Mouse (Mus musculus) frontal cortex, adult 2 months (tissue): ENCODE measurements around the gene Kcnk16. TPM values are rescaled to one million over a fixed set of nuclear protein-coding genes. Genes with fewer than 3 reads are reported as not detected.

Experiments
- DNase-seq, 2 experiments: peaks; one replicate each; pipeline ENCODE4 v3.0.0; 2022; ENCODE audit warnings: low spot score in 1 of 2; ENCODE audit errors: extremely low spot score in 1 of 2
- polyA plus RNA-seq: library from polyadenylated mRNA; depleted of rRNA; stranded (reverse); fragments of >200 nt; gene quantifications from 2 replicates; pipeline ENCODE4 v1.2.3, GENCODE M21; 2012; rRNA removed

Gene Kcnk16
- not detected in 2 replicates for polyA plus RNA-seq

DNA sequence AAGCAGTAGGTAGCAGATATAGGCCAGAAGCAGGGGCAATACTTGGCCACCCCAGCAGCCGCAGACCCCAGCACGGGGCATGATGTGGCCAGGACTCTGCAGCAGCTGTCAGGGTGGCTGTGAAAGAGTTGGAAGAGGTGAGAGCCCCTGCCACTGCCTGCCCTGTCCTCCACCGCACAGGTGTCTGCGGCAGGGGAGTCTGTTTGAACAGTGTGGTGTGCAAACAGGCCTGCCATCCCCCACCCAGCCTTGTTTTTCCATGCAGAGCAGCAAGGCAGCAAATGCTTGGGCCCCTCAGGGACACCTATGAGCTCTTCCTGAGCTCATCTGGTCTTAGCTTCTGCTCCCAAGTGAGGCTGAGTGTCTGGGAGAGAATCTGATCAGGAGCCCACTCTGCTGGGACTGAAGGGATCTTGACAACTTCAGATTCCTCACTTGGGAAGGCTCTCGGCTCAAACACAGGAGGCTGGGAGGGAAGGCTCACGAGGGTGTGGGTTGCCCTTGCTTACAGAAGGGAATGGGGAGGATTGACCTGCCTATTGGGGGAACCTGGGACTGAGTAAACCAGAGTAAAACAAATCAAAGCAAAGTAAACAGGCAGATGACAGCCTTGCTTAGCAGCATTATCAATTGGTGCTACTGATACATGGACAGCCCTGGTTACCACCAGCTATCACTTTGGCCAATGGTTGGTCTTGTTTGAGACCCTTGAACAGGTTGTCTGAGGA is at the start of gene Kcnk16:
Kcnk16 (minus strand) TSS at position 118 of the 728 bp plus-strand sequence.
- DNase-seq, result no peak

- no peak for DNase-seq
These were observed 46.1 kb upstream of the Kcnk16 start for GRCm38 (mm10) chr14:20315137-20315536.

- DNase-seq, result peak in 1 of 2 experiments; percentile 25
These were observed 36.1 kb upstream of the Kcnk16 start for GRCm38 (mm10) chr14:20305085-20305484.

DNA sequence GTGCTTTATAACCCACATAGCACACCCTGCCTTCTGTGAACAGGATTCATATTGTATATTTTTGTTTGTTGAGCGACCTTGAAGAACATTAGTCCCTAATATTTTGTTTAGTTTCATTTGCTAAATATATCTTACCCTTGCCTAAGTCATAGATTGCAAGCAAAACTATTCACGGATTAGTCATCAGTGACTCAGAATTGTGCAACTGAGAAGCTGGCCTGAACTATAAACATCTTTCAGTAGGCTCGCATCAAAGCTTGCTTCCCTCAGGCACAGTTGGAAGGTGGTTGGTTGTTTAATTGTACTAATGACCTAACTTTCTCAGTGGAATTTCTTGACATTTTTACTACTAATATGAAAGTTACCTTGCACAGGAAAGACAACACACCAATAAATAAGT is 29.1 kb upstream of the Kcnk16 start:
- no peak for DNase-seq

DNA sequence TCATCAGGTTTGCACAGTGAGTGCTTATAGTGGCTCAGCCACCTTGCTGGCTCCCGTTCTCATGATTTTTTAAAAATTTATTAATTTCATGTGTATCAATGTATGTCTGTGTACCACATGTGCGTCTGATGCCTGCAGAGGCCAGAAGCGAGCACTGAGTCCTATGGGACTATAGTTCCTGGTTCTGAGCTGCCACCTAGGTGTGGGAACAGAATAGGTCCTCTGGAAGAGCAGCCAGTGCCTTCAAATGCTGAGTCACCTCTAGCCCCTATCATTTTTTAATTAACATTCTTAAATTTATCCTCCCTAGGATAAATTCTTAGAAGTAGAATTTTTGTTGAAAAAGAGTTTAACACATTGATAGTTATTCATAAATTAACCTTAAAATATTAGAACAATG is 28.6 kb upstream of the Kcnk16 start:
- DNase-seq, result no peak

DNA sequence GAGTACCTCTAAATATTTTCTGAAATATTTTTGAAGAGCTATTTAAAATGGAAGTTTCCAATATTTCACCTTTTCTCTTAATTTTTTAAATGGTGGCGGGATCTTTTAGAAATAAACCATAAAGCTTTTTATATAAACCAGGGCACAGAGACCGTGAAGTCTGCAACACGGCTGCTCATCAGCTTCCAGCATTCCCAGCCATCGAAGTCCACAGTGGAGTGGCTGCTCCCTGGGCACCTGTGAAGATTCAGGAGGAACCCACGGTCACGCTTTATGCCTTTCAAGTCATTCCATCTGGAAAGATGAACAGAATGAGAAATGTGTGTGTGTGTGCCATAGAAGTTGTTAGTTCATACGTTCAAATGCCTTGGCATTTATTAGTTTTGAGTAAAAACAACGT is 25.9 kb upstream of the Kcnk16 start:
- DNase-seq, result no peak

DNA sequence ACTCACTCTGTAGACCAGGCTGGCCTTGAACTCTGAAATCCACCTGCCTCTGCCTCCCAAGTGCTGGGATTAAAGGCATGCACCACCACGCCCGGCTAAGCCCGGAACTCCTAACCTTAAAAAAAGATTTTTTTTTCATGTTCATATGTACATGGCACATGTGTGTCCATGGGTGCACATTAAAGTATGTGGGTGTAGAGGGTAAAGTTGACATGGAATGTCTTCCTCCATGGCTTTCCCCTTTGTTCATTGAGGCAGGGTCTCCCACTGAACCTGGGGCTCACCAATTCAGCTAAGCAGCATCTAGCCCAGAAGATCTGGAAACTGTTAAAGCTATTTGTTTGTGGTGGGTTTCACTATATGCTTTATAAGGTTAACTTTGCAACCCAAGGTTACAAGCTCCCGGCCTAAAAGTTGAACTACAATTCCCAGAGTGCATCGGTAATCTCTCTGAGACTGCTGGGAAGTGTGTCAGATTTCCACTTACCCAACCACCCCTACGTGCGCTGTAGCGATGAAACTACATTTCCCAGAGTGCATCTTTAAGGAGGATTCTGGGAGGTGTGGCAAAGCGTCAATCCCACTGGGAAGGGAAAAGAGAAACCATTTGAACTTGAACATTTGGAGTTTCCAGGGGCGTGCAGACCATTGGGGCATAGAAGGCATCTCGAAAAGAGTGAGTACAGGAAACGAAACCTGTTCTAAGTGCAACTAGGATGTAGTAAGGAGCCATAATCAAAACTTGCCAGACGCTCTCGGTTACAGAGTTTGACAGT is 25.3 kb upstream of the Kcnk16 start, which contains the start of gene Nudt13:
Nudt13 (plus strand) TSS at position 581 of the 776 bp plus-strand sequence.
- DNase-seq, result peak; percentile 92 to 95

DNA sequence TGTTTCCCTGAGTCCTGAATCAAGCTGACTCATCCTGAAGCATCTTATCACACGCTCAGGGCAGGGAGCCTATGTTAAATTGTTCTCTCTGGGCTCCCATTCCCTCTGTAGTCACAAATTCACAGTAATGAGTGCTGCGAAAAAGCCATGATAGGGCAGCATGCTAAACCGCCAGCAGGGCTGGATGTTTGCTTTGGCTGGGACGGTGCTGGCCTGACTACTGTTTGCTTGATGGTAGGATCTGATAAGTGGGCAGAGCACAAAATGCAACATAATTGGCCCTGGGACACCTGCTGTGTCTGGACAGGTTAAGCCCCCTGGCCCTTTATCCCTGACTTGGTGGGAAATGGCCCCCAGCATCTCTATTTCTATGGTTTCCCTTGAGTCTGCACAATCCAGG is 22.4 kb upstream of the Kcnk16 start:
- no peak for DNase-seq

DNA sequence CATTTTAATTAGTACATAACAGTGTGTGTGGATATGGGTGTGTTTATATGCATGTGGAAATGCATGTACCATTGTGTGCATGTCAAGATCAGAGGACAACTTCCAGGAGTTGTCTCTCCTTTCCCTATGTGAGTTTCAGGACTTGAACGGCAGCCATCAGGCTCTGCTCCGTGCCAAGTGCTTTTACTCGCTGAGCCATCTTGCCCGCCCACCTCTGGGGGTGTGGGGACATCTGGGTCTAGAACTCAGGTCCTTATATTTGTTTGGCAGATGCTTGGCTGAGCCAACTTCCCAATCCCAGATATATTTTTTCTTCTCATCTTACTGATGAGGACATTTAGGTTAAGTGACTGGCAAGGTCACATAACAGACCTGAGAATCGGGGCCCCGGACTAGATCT is 578 bp downstream of the Kcnk16 start:
- peak; percentile 31 to 77 for DNase-seq

DNA sequence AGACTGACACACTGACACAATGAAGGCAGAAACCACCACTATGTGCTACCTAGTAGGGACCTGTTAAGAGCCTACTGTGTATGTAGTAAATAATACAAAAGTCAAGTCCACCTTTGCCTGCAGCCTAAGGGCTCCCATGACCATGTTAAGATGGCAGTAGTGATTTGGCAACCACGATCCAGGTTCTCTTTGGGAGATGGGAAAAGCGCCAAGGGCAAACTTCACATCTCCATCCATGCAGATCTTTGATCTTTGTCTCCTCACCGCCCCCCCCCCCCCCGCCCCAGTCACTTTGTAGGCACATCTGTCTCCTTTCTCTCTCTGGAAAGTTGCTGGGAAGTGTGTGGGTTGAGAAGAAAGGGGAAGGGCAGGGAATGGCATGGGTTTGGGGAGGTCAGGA is 6.7 kb downstream of the Kcnk16 start:
- no peak for DNase-seq

DNA sequence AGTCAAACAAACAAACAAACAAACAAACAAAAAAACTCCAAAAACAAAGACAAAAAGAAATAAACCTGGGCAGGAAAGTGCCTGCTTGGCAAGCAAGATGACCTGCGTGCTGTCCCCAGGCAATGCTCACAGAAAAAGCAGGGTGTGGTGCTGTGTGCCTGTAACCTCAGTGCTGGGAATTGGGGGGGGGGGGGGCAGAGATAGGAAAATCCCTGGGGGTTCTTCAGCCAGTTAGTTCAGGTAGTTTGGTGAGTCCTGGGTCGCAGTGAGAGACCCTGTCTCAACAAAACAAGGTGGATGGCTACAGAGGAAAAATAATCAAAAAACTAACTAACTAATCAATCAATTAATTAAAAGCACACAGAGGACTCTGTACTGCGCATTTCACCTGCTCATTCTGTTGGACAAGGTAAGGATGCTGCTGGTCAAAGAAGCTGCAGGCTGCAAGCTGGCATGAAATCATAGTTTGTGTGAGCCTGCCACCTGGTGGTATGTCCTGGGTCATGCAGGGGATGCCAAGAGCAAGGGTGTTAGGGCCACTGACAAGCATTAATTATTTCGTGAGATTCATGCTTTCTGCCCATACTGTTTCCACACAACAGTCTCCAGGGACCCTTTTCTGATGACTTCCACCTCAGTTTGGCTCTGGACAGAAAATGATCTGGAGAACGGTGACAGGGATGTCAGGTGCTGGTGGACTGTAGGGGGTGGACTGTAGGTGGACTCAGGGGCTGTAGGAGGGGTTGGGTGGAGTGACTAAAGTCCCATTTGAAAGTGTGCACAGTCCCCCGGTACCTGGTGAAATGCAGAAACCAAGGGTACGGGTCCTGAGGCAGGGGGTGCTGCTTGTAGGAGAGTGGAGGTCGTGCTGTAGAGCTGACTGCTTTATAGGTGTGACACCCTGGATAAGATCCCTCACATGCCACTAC is 10.6 kb downstream of the Kcnk16 start:
- peak; percentile 53 to 92 for DNase-seq

- peak in 1 of 2 experiments; percentile 48 for DNase-seq
These were observed 18.5 kb downstream of the Kcnk16 start for GRCm38 (mm10) chr14:20250237-20251171.

- no peak for DNase-seq
These were observed 21.0 kb downstream of the Kcnk16 start for GRCm38 (mm10) chr14:20248001-20248400.

GRCm38 (mm10) chr14:20246811-20247266 is 22.2 kb downstream of the Kcnk16 start:
- DNase-seq, result no peak

DNA sequence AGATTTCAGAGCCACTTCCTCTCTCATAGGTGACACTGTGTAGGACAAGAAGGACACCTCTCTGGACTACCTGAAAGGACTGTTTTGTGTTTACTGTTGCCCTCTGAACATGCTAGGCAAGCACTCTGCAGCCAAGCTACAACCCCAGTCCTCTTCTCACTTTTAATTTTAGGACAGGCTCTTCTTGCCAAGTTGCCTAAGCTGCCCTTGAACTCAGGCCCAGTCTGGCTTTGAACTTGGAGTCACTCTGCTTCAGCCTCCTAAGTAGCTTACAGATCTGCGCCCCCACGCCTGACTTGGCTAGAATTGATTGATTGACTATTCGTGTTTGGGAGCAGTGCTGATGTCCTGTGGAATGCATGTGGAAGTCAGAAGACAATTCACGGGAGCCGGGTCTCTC is 23.1 kb downstream of the Kcnk16 start:
- no peak for DNase-seq

- DNase-seq, result no peak
These were observed 23.7 kb downstream of the Kcnk16 start for GRCm38 (mm10) chr14:20245318-20245717.

DNA sequence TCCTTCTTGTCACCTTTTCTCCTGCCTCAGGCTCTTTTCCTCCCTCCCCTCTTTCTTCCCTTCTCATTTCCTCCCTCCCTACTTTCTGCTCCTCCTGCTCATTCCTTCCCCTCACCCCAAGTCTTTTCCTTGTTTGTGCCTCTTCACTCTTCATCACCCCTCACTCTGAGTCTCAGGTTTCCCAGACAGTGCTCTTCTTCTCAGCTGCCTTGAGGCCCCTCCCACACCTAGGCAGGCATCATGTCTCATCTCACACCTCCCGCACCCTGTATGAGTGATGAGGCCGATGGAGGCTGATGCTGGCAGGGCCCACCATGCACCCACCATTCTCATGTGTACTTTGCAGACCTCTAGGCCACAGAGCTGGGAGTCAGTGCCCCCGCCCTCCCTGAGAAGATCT is 25.8 kb downstream of the Kcnk16 start:
- no peak for DNase-seq

- no peak for DNase-seq
These were observed 26.5 kb downstream of the Kcnk16 start for GRCm38 (mm10) chr14:20242454-20242853.

- no peak for DNase-seq
These were observed 34.6 kb downstream of the Kcnk16 start for GRCm38 (mm10) chr14:20234403-20234802.
